Mouse (Mus musculus): ENCODE measurements around the gene Ddi2.

GRCm38 (mm10) chr4:141686093-141686492, 37.1 kb downstream of the Ddi2 start:
- TF ChIP-seq EP300 (IDR thresholded peaks at IDR 0.05; ENCODE audit: low read depth) (no peak), CTCF (IDR thresholded peaks at IDR 0.05; ENCODE audit: low read depth) (no peak)

Measured in liver, postnatal 0 days (tissue).